Mouse (Mus musculus) forebrain, embryonic 11.5 days (tissue): ENCODE measurements around the gene 9330182L06Rik. TPM values are rescaled to one million over a fixed set of nuclear protein-coding genes. Genes with fewer than 3 reads are reported as not detected.

ENCODE experiments used
- ATAC-seq: fragments of 200-750 bp; cut with Nextera tagmentation; replicated peaks from 2 replicates; pipeline ENCODE4 v1.8.0; 2017; ENCODE audit warnings: moderate TSS enrichment; ENCODE audit not compliant: low FRiP score
- DNase-seq: peaks from one replicate; pipeline ENCODE4 v3.0.0-alpha.2; 2017; ENCODE audit warnings: low spot score
- H3K27ac ChIP-seq: fragments of 300-500 bp; sonication (generic); 2 replicates; pipeline ENCODE4 v1.5.1; 2014; ENCODE audit warnings: low read depth, low read length
- H3K27me3 ChIP-seq: fragments of 300-500 bp; sonication (generic); 2 replicates; pipeline ENCODE4 v1.6.1; 2014; ENCODE audit warnings: mild to moderate bottlenecking, low read length, mixed read lengths; ENCODE audit not compliant: control insufficient read depth, insufficient read depth
- H3K36me3 ChIP-seq: fragments of 300-500 bp; sonication (generic); 2 replicates; pipeline ENCODE4 v1.6.1; 2014; ENCODE audit warnings: mild to moderate bottlenecking, low read length, moderate library complexity, mixed read lengths; ENCODE audit not compliant: control insufficient read depth, insufficient read depth
- H3K4me1 ChIP-seq: fragments of 300-500 bp; sonication (generic); replicated peaks from 2 replicates; pipeline ENCODE4 v1.6.1; 2014; ENCODE audit warnings: low read length, mixed read lengths; ENCODE audit not compliant: control insufficient read depth, insufficient read depth
- H3K4me2 ChIP-seq: fragments of 300-500 bp; sonication (generic); 2 replicates; pipeline ENCODE4 v1.6.1; 2014; ENCODE audit warnings: low read depth, mild to moderate bottlenecking, low read length, moderate library complexity, mixed read lengths; ENCODE audit not compliant: severe bottlenecking
- H3K4me3 ChIP-seq: fragments of 300-500 bp; sonication (generic); 2 replicates; pipeline ENCODE4 v1.5.1; 2014; ENCODE audit warnings: low read depth, low read length
- H3K9ac ChIP-seq: fragments of 300-500 bp; sonication (generic); 2 replicates; pipeline ENCODE4 v1.6.1; 2014; ENCODE audit warnings: low read length
- H3K9me3 ChIP-seq: fragments of 300-500 bp; sonication (generic); 2 replicates; pipeline ENCODE4 v1.6.1; 2016; ENCODE audit warnings: low read length, mixed read lengths; ENCODE audit not compliant: control insufficient read depth
- WGBS: fragments of 180-500 bp; shearing (Covaris S2); extraction: QIAGEN DNeasy Blood & Tissue Kit; methylation state at CpG from one replicate; pipeline ENCODE4 v1.1.7; 2014; 5-methylcytosine and 5-hydroxymethylcytosine counted together
- polyA plus RNA-seq: library from polyadenylated mRNA; unstranded; fragments of >200 nt; fragmentation: Nextera tagmentation; extraction: Ambion mirVana; gene quantifications from 2 replicates; pipeline ENCODE4 v1.2.1, GENCODE M21; 2014

The 9330182L06Rik gene
- polyA plus RNA-seq, 1 experiment from 2014 or later, result 4.5 TPM

- Histone ChIP-seq H3K4me3 (no peak overlapping the region), H3K36me3 (no peaks in the 10 kb centered on the region), H3K27me3 (no peaks in the 10 kb centered on the region), H3K27ac (no peak overlapping the region), H3K4me2 (no peak overlapping the region), H3K4me1 (no peaks in the 10 kb centered on the region), H3K9ac (no peak overlapping the region), H3K9me3 (no peaks in the 10 kb centered on the region)
- 67% methylated on average over 1 of the region's 1 CpGs for WGBS
- no peak for DNase-seq
- ATAC-seq, result no peak
Observed at GRCm38 (mm10) chr5:9326863-9327262, 60.9 kb downstream of the 9330182L06Rik start.

DNA sequence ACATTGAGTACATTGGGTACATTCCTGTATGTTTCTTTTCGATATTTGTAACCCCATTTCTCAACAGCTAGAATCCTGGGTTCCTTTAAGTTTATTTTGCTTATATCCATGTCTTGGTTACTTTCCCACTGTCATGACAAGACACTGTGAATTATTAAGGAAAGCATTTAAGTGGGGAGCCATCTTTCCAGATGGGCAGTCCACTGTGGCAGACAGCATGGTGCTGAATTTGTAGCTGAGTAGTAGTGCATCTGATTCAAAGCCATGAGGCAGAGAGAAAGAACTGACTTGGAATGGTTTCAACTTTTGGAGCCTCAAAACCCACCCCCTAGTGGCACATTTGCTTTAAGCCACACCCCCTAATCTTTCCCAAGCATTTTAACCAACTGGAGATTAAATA is 61.6 kb downstream of the 9330182L06Rik start:
- DNase-seq (no peak), ATAC-seq (no peak)
- H3K9ac ChIP-seq, result no peak overlapping the region
- H3K27me3 ChIP-seq, result no peaks in the 10 kb centered on the region
- H3K4me3 ChIP-seq, result no peak overlapping the region
- no peaks in the 10 kb centered on the region for H3K4me1 ChIP-seq
- no peaks in the 10 kb centered on the region for H3K36me3 ChIP-seq
- WGBS, result 90% methylated on average over 1 of the region's 1 CpGs
- no peaks in the 10 kb centered on the region for H3K9me3 ChIP-seq
- no peak overlapping the region for H3K4me2 ChIP-seq
- H3K27ac ChIP-seq, result no peak overlapping the region

- peak overlapping the region; percentile 70 for H3K27ac ChIP-seq
- H3K4me1 ChIP-seq, result 0 out of 2 replicates have a peak, but pooled peaks cover 3% of the 10 kb centered on the region
- no peak overlapping the region; the same call in 1 of the 2 replicates for H3K9ac ChIP-seq
- no peak for DNase-seq
- no peaks in the 10 kb centered on the region for H3K36me3 ChIP-seq
- 0 out of 2 replicates have a peak overlapping the region, but pooled peaks have one; percentile 5 for H3K4me2 ChIP-seq
- H3K27me3 ChIP-seq, result no peaks in the 10 kb centered on the region
- H3K4me3 ChIP-seq, result no peak overlapping the region
- H3K9me3 ChIP-seq, result no peaks in the 10 kb centered on the region
- 33% methylated on average over 7 of the region's 7 CpGs for WGBS
- ATAC-seq, result peak; percentile 88
Observed at GRCm38 (mm10) chr5:9338756-9339510, 73.0 kb downstream of the 9330182L06Rik start.

- Histone ChIP-seq H3K9me3 (no peaks in the 10 kb centered on the region), H3K4me2 (0 out of 2 replicates have a peak overlapping the region, but pooled peaks have one; percentile 5), H3K4me3 (no peak overlapping the region), H3K4me1 (peaks cover 3% of the 10 kb centered on the region; the same call in 1 of the 2 replicates), H3K36me3 (no peaks in the 10 kb centered on the region), H3K9ac (no peak overlapping the region; the same call in 1 of the 2 replicates), H3K27me3 (no peaks in the 10 kb centered on the region), H3K27ac (peak overlapping the region; percentile 70)
- peak; percentile 70 for ATAC-seq
- DNase-seq, result no peak
- WGBS, result 55% methylated on average over 8 of the region's 8 CpGs
Observed at GRCm38 (mm10) chr5:9339511-9340173, 73.7 kb downstream of the 9330182L06Rik start.

GRCm38 (mm10) chr5:9344581-9344980 is 78.7 kb downstream of the 9330182L06Rik start:
- 55% methylated on average over 5 of the region's 5 CpGs for WGBS
- DNase-seq, result no peak
- no peak overlapping the region for H3K27ac ChIP-seq

GRCm38 (mm10) chr5:9345038-9345617 is 79.2 kb downstream of the 9330182L06Rik start:
- WGBS, result 79% methylated on average over 10 of the region's 10 CpGs
- Histone ChIP-seq H3K27ac (no peak overlapping the region), H3K9me3 (no peaks in the 10 kb centered on the region), H3K4me3 (no peak overlapping the region), H3K4me1 (no peaks in the 10 kb centered on the region; the same call in 1 of the 2 replicates), H3K36me3 (no peaks in the 10 kb centered on the region), H3K4me2 (no peak overlapping the region), H3K27me3 (no peaks in the 10 kb centered on the region), H3K9ac (no peak overlapping the region)
- ATAC-seq (peak; percentile 37; the same call in 1 of the 2 replicates), DNase-seq (no peak)

More at GRCm38 (mm10) chr5:9344581-9344980, 78.7 kb downstream of the 9330182L06Rik start:
- Histone ChIP-seq H3K4me1 (no peaks in the 10 kb centered on the region; the same call in 1 of the 2 replicates), H3K4me2 (no peak overlapping the region), H3K4me3 (no peak overlapping the region), H3K27me3 (no peaks in the 10 kb centered on the region), H3K36me3 (no peaks in the 10 kb centered on the region), H3K9ac (no peak overlapping the region), H3K9me3 (no peaks in the 10 kb centered on the region)
- peak; percentile 74 for ATAC-seq

- no peaks in the 10 kb centered on the region for H3K9me3 ChIP-seq
- 85% methylated on average over 3 of the region's 3 CpGs for WGBS
- no peak for ATAC-seq
- no peaks in the 10 kb centered on the region for H3K36me3 ChIP-seq
- H3K27ac ChIP-seq, result no peak overlapping the region
- H3K4me3 ChIP-seq, result no peak overlapping the region
- H3K4me2 ChIP-seq, result no peak overlapping the region
- no peak overlapping the region for H3K9ac ChIP-seq
- no peaks in the 10 kb centered on the region for H3K27me3 ChIP-seq
- no peaks in the 10 kb centered on the region; the same call in 1 of the 2 replicates for H3K4me1 ChIP-seq
- no peak for DNase-seq
Observed at GRCm38 (mm10) chr5:9345625-9346024, 79.7 kb downstream of the 9330182L06Rik start.

GRCm38 (mm10) chr5:9346510-9346909 is 80.6 kb downstream of the 9330182L06Rik start:
- no peaks in the 10 kb centered on the region for H3K36me3 ChIP-seq
- no peaks in the 10 kb centered on the region; the same call in 1 of the 2 replicates for H3K4me1 ChIP-seq
- H3K27ac ChIP-seq, result no peak overlapping the region
- no peak overlapping the region for H3K4me3 ChIP-seq
- no peaks in the 10 kb centered on the region for H3K9me3 ChIP-seq
- DNase-seq (no peak), ATAC-seq (no peak)
- H3K9ac ChIP-seq, result no peak overlapping the region
- no peaks in the 10 kb centered on the region for H3K27me3 ChIP-seq
- WGBS, result 76% methylated on average over 4 of the region's 4 CpGs
- no peak overlapping the region for H3K4me2 ChIP-seq
